Mouse (Mus musculus) testis, adult 2 months (tissue): Measurements from ENCODE around the gene Gm21985.

Experiments
- CTCF ChIP-seq: fragments of 200-500 bp; IDR thresholded peaks from 2 replicates; pipeline ENCODE4 v1.5.1; 2012; ENCODE audit warnings: low read depth, mild to moderate bottlenecking, inconsistent platforms, low read length, moderate library complexity; ENCODE audit not compliant: control insufficient read depth, insufficient read depth, insufficient replicate concordance
- POLR2A ChIP-seq: fragments of 200-500 bp; IDR thresholded peaks from 2 replicates; pipeline ENCODE4 v1.6.1; 2012; ENCODE audit warnings: low read depth, mild to moderate bottlenecking, inconsistent platforms, low read length, moderate library complexity; ENCODE audit not compliant: control insufficient read depth

GRCm38 (mm10) chr2:112282846-112283245 is 16.7 kb downstream of the Gm21985 start:
- TF ChIP-seq CTCF (no peak), POLR2A (no peak)
